Mouse (Mus musculus) lung, postnatal 4 days (tissue): ENCODE results near the gene Kdelc1.

Source experiments
- DNase-seq, 2 experiments: peaks; one replicate each; pipeline ENCODE4 v3.0.0; 2021

Gene Kdelc1

GRCm38 (mm10) chr1:44061836-44062235 lies 56.8 kb downstream of the Kdelc1 start, which contains the start of gene Gm8251:
Gm8251 (minus strand) TSS chr1:44061936.
- DNase-seq: no peak

DNA sequence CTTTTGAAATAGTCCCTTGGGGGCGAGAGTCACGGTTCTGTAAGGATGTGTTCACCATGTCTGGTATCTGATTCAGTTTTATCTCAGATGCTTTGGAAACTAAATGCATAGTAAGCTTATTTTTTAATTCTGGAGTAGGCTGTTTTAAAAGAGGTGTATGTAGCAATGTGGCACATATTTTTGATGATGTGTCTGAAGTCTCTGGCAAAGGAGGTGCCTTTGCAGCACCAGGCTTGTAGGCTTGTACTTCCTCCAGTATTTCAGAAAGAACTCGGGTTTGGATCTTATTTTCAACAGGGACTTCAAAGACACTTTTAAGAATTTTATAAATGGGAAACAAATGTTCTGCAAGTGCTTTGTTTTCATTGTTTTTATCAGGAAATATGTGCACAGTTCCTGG lies 60.8 kb downstream of the Kdelc1 start:
- DNase-seq: no peak
